Mouse (Mus musculus): ENCODE results near the gene Ccdc80.

Ccdc80 gene

DNA sequence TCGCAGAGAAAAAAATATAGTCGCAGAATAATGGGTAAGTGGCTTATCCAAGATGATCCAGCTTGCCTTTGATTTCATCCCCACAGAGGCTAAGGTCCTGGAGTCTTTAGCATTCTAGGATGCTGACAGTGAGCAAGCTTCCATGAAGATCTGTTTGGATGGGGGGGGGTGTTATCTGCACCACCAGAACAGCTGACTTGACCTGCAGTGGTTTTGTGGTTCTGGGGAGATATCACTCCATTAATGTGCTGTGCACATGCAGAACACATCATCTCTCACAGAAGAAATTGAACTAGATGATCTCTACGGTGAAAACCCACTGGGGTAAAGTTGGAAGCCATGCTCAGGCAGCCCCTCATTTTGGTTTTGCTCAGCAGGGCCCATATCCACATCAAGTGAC lies 24.0 kb downstream of the Ccdc80 start:
- DNase-seq (ENCODE audit: low read depth, low spot score) = no peak

DNA sequence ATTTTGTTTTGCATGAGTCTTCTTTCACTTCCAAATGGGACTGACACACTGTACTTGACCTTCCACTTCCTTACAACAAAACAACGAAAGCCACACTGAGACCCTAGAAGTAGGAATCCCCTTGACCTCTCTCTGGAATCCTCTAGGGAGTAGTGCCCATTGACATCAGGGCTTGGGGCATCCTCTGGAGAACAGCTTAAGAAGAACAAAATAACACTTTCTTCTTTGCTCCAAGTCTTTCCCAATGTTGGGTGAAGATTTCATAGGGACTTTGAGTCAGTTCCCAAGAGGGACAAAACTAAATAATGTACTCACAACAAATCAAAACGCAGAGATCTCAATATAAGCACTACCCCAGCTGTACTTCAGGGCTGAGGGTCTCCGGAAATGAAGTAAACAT lies 25.6 kb downstream of the Ccdc80 start:
- no peak for DNase-seq (ENCODE audit: low read depth, low spot score)

DNA sequence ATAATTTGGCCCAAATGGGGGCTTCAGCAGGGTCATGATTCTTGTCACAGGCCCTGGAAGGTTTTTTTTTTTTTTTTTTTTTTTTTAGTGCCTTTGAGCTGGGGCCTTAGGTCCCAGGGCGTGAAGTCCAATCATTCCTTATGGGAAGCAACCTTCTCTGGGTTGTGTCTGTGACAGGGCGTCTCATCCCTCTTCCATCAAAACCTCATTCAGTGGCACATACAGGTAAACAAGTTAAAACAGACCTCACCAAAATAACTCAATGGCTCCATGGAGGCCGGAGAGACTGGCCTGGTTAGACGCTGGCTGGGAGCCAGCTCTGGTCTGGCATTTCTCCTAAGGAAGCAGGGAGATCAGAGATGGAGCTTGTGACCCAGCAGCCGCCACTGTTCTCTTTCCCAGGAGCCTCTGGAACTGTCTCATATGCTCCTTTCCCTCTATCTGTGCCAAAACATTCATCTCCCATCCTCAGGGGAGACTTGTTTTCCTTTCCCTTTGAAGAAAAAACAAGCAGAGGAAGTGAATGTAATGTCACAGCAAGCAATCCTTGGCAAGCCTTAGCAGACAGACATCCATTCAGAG lies 27.7 kb downstream of the Ccdc80 start:
- no peak for DNase-seq (ENCODE audit: low read depth, low spot score)

DNA sequence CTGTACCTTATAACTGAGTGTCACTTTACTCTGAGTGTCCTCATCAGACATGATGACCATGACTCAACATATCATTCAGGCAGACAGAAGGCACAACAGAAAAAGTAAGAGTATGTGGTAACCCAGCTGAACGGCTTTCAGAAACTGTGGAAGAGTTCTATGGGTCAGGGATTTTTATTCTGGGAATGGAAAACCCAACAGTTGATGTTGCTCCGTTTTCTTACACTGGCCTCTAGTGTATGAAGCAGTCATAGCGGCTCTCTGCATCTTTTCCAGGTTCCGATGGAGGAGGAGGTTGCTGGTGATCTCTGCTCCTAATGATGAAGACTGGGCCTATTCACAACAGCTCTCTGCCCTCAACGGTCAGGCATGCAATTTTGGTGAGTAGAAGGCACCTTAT lies 29.4 kb downstream of the Ccdc80 start:
- peak; percentile 12 for DNase-seq (ENCODE audit: low read depth, low spot score)

DNA sequence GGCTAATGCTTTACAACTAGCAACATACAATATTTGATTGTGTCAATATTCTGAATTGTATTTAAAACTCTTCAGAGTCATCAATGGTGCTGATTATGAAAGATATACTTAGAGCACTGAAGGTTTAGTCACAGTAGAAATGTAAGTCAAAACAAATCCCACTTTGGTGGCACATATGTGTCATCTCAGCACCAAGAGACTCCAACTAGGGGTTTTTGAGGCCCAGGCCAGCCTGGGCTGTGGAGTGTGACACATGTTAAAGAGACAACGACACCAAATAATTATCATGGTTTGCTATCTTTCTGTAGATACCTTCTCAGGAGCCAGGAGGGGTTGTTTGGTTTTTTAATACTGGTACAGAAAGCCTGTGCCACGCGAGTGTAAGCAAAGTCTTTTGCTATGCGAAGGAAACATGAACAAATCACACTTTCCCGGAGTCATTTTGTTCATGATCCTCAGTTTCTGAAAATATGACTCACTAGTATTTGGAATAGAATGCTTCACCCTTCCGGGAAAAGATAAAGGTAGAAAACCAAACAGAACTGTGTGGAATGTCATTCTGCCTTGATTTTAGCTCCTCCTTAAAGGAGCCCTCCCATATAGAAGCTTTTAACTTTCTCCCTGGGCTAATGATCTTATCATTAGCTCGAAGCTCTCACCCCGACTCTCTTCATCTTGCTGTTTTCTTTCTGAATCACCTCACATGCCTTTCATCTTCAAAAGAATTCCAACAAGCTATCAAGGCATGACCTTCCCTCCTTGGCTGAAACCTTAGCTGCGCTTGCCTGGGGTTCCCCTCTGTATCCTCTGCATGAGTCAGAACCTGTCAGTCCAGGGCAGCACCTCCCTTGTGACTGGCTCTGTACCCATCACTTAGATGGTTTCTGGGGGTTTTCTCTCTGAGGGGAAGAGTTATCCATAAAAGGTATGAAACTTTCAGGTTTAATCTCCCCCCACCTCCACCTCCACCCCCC lies 31.3 kb downstream of the Ccdc80 start:
- peak; percentile 17 for DNase-seq (ENCODE audit: low read depth, low spot score)

DNA sequence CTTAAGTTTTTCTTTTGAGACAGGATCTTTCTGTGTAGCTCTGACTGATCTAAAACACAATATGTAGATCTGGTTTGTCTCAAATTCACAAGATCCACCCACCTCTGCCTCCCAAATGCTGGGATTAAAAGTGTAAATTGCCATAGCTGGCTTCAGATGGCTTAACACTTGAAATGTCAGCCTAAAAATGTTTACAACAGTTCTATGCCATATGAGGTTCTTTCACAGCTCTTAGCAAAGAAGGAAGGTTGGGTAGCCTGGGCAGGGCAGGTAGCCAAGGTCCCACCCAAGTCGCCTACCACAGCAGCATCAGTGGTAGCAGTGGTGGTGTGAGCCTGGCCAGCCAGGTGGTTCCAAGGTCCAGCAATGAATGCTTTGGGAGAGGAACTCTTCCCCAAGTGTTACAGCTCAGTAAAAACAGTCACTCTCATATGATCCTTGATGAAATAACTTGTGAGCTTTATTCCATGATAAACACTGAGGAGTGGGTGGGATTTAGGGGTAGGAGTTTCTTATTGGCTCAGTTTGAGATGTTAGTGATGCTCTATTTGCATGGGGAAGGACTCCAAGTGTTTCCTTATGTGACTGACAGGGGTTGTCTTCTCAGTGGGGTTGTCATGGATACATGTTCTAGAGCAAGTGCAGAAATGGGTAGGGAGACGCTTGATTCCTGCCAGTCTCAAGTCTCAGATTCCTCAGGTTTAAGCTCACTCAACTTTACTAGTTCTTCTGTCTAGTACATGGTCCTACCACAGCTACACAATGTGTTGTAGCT lies 34.9 kb downstream of the Ccdc80 start:
- no peak for DNase-seq (ENCODE audit: low read depth, low spot score)

DNA sequence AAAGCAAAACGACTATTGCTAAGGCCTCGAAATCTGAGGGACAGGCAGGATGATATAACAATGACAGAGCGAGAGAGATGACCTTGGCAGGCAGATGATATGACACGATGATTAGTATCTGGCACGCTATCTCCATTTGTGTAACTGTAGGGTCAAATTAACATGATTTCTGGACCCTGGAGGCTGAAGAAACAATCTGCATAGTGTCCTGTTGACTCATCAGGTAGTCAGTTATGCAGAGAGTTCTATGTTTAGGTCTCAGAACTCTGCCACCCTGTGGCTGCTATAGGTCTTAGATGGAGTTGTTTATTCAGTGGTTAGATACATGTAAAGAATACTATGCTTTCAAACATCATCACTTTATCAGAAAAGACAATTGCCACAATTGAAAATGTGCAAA lies 48.5 kb downstream of the Ccdc80 start:
- no peak for DNase-seq (ENCODE audit: low read depth, low spot score)

DNA sequence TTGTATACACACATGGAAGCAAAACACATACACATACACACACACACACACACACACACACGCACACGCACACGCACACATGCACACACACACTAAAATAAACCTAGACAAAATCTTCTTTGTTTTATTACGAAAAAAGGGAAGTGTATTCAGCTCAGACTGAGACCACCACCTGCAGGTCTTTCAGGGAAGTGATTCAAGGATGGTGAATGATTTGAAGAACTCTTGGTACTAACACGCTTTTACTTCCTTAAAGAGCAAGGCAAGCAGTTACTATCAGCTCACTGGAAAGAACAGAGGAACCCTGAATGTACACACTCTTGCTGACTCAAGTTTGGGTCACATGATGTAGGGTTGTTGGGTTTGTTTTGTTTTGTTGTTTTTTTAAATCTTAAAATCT lies 49.4 kb downstream of the Ccdc80 start:
- DNase-seq (ENCODE audit: low read depth, low spot score) = no peak

DNA sequence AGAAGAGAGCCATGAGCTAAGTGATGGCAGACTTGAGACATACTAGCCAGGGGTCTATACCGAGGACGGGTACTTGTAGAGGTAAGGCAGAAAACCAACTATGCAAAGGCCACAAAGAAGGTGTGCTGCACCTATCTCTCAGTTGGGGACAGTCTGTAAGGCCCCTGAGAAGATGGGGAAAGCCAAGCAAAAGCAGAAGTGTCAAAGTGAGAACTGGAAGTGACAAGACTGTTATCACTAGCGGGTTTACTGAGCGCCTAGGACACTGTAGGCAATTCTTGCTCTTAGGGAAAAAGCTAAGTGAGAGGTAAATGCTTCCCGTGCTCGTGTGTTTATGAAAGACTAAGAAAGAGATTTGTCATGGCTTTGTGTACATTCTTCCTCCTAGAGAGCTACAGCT lies 51.9 kb downstream of the Ccdc80 start:
- DNase-seq (ENCODE audit: low read depth, low spot score) = no peak

DNA sequence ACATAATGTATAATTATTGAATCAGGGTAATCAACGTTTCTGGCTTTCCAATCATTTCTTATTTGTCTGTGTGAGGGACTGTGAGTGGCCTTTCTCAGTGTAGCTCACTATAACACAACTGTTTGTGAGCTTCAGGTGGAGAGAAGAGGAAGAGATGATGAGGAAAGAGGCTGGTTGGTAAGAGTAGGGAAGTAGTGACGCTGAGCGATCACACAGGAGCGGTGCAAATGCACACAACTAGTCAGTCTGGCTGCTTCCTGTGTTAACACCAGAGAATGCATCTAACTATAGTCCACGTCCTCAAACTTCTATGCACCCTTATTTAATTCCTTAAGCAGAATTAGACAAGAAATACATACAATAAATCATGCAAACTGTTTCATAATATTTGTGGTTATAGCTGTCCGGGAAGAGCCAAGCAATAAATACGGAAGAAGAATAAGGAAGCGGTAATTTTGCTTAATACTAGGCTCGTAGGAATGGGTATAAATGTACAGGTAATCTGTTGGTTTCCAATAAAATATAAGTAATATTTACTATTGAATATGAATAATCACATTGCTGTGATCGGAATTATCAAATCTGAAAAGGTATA lies 55.4 kb downstream of the Ccdc80 start:
- no peak for DNase-seq (ENCODE audit: low read depth, low spot score)

DNA sequence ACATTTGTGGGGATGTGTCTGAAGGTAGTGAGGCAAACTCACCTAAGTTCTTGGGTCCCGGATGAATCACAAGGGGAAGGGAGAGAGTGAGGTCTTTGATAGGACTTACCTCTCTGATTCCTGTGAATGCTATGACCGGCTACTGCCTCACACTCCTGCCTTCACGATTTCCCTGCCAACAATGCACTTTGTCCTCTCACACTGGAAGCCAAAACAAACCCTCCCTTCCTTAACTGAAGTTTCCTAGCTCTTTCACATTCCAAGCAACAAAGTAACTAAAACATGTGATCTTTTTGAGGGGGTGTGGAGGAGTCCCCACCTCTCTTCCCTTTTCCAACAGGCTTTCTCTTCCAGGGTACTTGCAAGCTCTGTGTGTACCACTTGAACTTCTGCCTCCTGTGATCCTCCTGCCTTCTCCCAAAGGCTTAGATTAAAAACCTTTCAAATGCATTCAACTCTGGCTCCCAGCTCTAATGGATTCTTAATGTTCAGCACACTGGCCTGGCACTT lies 61.6 kb downstream of the Ccdc80 start:
- no peak for DNase-seq (ENCODE audit: low read depth, low spot score)

DNA sequence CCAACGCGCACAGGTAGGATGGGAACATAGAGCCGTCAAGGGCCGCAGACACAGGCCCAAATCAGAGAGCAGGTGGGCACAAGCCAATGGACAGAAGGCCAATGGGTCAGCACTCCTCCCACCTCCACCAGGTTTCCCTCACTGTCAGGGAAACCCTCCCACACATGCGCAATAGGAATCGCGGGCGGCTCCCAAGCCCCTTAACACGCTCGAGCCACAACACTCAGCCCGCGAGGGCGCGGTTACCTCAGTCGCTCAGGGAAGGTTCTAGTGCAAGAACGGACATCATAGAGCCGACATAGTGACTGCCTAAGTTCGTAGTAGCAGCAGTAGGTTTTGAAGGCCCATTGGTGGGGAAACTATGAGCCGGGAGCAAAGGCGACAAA lies 64.9 kb downstream of the Ccdc80 start:
- peak; percentile 80 for DNase-seq (ENCODE audit: low read depth, low spot score)

DNA sequence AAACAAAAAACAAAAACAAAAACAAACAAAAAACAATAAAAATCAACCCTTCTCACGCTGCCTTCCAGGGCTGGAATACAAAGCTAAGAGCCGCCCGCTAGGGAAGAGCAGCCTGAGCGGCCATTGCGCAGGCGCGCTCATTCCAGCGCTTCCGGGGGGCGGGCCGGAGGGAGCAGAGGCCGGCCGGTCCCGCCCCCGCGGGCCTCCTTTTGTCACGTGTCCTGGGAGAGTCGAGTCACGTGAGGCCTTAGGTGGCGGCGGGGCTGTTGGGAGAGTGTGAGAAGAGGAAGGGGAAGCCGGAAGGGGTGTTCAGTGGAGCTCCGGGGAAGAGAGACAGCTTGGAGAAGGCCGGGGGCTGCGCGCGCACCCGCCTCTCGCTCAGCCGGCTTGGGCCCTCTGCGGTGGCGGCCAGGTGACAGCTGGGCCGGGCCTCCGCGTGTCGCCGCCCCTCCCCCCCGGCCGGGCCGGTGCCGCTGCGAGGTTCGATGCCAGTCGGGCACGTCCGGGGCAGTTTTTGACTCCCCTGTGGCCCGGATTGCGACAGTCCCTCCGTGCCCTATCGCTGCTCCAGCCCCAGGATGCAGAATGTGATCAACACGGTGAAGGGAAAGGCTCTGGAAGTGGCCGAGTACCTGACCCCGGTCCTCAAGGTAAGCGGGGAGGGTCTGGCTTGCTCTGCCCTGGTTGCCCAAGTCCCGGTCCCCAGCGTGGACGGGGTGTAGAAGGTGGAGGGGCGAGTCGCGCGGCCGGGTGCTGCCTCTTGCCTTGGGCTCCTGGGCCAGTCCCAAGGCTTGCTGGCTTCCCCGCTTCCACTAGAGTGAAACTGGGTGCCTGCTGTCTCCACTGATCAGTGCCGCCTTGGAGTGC lies 65.6 kb downstream of the Ccdc80 start, which contains the start of the genes Slc35a5 and Atg3:
TSS of gene Slc35a5 (minus strand) at position 185 of the 867 bp plus-strand sequence.
TSS of gene Atg3 (plus strand) at position 264 of the 867 bp plus-strand sequence.
- peak; percentile 98 for DNase-seq (ENCODE audit: low read depth, low spot score)

DNA sequence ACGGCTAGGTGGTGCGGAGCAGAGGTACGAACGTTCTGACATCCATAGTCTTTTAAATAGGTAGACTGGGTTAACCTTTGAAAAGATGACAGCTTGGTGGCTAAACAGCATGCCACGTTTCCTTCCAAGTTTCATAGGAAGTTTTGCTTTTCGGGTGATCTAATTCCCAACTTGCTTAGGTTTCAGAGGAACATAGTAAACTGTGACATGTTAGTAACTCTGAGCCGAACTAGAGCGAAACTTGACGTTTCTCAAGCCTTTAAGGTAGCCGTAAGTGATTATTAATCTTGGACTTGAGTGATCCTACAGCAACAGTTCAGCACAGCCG lies 66.2 kb downstream of the Ccdc80 start:
- no peak for DNase-seq (ENCODE audit: low read depth, low spot score)

Measured in mesoderm, embryonic 11.5 days (tissue).